Mouse (Mus musculus): ENCODE results near the gene Tcaf3.
A peak's percentile ranks its signal among the peaks of the same experiment; 100 is the strongest.

Gene Tcaf3

DNA sequence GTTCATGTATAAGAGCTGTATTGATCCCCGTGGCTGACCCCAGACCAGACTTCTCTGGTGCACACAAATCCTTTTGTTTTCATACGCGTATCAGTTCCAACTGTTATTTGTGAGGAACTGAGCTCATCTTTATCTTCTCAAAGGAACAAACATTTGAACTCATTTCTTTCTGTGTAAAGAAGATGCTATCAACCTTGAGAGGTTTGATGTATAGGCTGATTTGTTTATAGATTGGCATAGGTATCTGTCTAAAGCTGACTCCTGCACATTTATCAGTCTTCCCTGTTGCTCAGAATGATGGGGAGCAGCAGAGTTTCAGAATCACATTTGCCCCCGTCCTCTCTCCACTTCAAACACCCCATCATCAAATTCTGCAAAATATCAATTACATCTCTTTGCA, at the start of gene Tcaf3:
Gene Tcaf3, minus strand, starts transcription at position 101 of the 400 bp plus-strand sequence.
- DNase-seq (ENCODE audit: low spot score) = no peak

DNA sequence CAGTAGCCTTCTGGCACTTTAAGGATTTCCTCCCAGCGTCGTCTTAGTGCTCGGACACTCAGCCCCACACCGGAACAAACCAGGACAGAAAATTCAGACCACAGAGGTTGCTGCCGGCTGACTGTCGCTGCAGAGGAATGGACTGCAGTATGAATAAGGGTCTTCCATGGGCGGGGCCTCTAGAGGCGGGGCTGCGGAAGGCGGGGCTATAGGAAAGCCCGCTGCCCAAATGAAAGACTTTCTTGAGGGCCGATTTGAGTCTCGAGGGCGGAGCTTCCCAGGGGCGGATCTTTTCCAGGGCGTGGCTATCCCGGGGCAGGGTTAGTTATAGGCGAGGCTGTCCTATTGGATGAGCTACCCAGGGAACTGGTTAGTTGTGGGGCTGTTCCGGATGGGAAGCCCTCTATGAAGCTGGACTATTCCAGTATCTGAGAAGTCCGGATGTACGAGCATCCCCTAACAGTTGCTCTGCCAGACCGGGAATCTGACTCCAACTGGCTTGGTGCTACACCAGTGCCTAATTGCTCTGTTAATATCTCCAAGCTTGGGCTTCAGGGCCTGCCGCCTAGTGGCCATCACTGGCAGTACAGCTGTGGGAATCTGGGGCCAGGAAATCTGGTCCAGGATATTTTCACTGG, 47.5 kb upstream of the Tcaf3 start, which contains the start of gene Tcaf2:
Gene Tcaf2, minus strand, starts transcription at position 343 of the 638 bp plus-strand sequence.
- DNase-seq (ENCODE audit: low spot score) = peak; percentile 92

DNA sequence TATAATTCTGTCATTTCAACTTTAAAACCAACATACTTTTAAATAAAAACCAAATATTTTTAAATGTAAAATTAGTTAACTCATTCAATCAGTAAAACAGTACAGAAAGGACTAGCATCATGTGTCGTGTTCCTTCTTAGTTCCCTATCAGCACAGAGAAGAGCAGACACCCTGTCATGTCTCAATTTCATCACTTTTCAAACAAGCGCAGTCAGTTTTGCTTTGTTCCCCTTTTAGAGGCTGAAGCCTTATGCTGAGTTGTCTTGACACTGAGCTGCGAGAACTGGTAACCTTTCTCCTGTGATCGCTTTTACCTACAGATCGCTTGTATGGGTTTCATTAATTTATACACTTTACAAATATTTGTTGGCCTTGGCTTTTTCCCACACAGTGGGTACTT, 36.9 kb upstream of the Tcaf3 start:
- no peak for DNase-seq (ENCODE audit: low spot score)

DNA sequence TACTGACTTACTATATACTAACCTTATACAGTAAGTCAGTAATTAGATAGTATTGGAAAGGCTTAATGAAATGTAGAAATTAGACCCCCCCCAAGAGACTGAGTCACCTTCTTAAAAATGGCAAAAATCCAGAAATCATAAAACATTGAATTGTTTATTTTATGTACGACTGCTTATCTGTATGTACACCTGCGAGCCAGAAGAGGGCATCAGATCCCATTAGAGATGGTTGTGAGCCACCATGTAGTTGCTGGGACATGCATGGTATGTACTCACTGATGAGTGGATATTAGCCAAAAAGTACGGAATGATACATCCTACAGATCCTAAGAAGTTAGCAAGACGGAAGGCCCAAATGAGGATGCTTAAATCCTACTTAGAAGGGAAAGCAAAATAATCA, 33.9 kb upstream of the Tcaf3 start:
- DNase-seq (ENCODE audit: low spot score) = no peak

DNA sequence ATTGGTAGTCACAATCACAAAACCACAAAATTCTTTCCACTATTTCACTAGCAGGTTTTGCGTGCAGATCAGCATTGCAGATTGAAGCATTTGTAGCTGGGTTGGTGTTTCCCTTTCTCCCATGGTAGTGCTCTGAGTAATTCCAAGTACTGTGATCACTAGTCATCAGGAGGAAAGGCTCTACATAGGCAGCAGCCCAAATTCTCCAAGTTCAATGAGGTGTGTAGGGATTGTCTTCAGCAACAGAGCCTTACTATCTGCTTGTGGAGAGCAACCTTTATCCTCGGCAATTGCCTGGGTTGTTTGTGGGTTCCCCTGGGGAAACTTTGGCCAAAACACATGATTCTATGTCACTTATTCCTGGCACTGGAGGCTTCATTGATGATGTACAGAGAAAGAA, 19.4 kb upstream of the Tcaf3 start:
- DNase-seq (ENCODE audit: low spot score) = no peak

DNA sequence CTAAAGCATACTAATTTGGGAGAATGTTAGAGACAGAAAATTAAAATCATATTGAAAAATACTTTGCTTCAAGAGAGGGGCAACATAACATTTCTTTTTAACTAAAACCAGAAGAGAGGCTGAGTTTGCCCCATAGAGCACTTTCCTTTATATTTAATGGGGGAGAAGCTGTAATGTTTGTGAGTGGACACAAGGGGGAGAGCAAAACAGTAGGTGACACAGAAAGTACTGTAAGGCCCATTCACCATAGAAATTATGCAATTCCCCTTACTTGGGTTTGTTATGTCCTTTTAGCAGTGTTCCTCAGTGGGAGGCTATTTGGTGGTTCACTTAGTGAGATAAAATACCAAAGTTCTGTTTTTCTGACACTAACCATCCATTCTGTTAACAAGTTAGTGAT, 14.7 kb upstream of the Tcaf3 start:
- no peak for DNase-seq (ENCODE audit: low spot score)

DNA sequence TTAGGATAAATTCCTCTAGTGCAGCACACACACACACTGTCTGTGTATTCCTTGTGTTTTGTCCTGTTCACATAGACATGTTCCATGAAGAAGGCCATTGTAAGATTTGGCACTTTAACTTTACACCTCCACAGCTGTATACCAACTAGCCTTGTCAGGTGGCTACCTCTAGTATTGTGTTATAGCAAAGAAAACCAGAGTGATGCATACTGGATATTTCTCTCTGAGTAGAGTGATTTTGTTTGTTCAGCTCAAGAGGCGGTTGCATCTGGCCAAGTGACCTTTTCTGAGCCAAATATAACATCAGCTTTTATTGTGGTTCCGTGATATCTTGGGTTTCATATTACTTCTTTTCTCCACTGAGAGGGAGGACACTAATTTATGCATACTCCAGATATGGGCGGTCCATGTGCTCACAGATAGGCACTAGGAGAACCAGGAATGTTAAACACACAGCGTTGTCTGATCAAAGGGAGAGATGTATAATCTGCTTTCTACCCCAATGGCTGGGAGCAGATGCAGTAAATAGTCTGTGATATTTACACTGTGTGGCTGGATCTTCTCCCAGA, 13.5 kb upstream of the Tcaf3 start:
- no peak for DNase-seq (ENCODE audit: low spot score)

DNA sequence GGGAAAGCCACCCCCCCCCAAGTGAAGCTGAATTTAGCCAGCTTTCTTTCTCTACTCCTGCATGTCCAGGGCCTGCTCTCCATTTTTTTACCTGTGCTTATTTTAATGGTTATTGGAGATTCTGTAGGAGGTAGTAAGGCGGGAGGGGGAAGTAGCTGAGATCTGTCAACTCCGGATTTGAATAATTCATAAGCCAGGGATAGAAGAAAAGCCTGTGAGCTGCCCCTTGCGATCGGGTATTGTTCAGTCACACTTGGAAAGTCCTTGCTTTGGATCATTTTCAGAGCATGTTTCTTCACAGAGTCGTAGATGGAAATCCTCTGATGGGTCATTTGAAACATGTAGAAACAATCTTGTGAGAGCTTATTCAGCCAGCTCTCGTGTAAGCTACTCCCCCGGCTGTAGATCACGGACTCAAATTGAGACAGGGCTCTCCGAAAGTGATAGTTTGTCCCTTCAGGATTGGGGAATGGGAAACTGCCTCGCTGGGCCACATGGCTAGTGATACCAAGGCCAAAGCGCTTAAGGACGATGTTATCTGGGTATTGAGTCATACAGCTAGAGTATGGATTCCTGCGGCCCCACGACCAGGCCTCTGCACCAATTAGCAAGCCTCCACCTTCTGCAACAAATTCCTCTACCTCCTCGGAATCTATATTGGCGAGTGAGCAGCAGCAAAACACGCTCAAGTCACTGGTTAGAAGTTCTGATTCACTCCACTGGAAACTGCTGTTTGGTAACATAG, 4.2 kb downstream of the Tcaf3 start:
- no peak for DNase-seq (ENCODE audit: low spot score)

DNA sequence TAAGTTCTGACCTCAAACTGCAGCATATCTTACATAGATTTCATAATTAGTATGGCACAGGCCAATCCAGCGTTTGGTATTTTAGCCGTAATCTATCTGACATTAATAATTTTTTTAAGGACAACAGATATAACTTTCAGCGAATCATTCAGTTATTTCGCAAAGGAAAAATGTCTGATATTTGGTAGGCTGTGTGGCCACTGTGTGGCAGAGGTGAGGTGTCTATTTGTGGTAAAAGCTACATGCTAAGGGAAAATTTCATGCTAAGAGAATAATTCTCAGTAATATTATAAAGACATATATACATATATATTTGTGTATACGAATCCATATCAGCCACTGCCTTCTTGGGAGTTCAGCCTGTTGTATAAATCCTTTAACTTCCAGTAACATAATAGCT, 10.9 kb downstream of the Tcaf3 start:
- DNase-seq (ENCODE audit: low spot score) = no peak

DNA sequence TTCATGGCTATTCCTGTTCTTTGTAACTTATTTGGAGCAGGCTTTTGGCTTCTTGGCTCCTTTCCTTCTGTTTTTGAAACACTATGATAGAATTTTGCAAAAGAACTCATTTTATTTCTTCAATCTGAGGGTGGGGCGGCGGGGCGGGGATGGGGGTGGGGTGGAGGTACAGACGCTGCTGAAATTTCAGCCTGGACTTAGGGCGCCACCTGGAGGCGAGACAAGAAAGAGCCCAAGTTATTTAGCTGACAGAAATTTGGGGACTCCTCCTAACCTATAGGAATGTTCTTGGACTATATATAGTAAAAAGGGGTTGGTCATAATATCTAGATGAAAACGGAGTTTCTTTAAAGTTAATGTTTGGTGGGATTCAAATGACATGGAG, 14.0 kb downstream of the Tcaf3 start:
- peak; percentile 87 for DNase-seq (ENCODE audit: low spot score)

DNA sequence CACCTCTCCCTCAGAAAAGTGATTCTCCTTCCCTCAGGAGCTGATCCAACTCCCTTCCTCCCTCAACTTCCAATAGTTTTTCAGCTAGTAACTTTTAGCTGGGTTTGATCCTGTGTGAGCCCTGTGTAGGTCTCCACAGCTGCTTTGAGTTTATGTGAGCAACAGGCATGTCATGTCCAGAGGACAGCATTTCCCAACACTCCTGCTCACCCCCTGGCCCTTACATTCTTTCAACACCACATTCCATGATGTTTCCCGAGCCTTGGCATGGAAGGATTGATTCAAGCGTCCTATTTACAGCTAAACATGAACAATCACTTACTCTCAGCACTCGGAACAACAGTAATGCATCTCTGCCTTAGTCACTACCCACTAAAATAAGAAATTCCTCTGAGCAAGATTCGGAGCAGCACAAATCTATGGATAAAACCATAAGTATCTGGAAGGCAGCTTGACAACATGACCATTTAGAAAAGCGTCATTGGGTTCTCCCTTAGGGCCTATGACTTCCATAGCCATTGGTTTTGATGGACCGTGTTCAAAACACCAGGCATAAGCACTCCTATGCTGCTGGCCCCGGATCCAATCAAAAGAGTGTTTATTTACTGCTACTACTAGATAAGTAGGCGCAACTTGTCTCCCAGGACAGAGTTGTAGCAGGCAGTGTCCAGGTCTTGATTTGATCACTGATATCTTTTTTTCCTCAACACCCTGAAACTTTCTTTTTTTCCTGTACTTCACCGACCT, 14.6 kb downstream of the Tcaf3 start:
- no peak for DNase-seq (ENCODE audit: low spot score)

DNA sequence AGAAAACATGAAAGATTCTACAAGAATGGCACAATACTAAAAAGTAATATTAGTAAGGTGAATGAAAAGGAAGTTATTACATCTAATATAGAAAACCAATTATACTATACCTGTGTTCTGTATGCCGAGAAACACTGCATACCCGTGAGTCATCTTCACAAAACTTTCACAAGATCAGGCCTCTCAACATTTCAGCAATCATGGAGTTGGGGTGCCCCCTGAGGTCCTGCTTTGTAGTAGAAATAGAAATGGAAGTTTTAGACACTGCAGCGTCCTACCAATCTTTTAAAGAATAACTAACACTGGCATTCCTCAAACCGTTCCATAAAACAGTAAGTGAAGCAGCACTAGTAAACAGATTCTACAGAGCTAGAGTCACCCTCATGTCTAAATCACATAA, 18.8 kb downstream of the Tcaf3 start:
- DNase-seq (ENCODE audit: low spot score) = no peak

DNA sequence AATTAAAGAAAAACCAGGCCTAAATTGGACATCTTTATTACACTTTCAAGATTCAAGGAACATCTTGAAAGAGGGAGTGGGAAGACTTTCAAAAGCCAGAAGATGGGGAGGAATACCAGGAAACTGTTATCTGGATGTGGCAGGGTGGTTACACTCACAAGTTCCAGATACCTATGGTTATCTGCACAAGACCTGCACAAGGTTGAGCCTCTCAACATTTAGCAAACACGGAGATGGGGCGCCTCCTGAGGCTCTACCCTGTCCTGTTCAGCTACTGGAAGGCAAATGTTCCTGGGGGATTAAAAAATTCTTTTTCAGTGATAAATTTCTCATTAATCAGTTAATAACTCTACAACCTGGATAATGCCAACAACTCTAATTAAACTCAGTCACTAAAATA, 20.1 kb downstream of the Tcaf3 start:
- no peak for DNase-seq (ENCODE audit: low spot score)

DNA sequence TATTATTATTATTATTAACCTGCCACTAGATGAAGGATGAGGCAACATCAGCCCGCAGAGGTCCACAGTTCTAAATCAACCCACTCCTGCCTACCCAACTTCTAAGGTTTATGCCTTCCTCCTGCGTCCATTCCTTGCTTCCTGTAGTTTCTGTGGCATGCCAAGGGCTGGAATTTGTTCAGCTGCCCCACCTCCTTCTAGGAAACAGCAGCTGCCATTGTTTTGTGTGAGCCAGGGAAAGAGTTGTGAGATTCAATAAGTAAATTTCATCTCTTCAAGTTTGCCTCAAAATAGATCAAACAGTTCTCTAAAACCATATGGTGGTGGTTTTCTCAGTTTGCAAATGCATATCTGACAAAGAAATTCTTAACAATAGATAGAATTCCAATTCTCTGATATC, 29.3 kb downstream of the Tcaf3 start:
- no peak for DNase-seq (ENCODE audit: low spot score)

DNA sequence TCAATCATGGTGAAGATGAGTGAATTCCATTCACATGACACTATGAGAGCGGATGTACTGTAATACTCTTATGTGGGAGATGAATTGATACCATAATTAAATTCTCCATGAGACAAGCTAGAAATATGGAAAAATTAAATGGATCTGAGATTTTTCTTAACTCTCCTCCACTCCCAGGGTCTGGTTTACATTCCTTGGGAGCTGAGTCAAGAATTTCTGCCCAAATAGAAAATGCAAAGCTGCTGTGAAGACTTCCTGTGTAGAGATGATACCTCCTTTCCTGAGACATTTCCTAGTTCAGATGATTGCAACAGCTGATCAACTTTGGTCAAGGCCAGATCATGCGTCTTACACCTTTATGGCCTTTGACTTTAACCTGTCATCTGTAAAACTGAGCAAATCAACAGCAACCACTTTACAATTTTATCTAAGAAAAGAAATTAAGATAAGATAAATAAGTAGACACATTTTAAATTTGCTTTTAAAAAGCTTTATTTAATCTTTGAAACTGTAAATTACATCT, 31.4 kb downstream of the Tcaf3 start:
- no peak for DNase-seq (ENCODE audit: low spot score)

DNA sequence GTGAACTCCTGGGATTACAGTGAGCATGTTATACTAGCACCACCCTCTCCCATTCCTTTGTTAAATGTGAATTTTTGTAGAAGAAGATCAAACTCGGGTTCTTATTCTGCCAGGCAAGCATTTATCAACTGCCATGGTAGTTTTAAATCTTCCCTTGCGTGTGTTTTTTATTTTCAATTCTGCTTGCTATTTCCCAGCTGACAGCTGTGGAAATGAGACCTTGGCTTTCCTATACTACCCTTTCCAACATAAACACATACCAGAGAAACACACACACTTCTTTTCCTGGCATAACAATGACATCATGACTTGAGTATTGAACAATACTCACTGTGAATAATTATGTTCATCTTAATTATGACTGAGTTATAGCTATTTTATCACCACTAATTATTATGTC, 35.2 kb downstream of the Tcaf3 start:
- no peak for DNase-seq (ENCODE audit: low spot score)

DNA sequence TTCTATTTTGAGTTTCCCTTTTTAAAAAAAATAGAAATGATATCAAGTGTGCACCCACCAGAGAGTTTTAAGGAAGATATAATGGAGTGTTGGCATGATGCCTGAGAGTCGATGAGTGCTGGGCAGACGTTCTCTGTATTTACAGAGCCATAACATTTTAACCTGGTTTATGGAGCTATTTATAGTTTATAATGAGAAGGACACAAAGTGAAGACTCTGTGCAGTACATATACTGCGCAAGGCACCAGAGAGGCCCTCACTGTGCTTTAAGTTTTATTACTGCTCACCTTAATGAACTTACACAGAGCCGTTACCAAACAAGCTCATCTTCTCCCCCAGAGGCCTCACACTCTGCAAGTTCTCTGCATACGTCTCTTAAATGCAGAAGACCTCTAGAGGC, 36.6 kb downstream of the Tcaf3 start:
- no peak for DNase-seq (ENCODE audit: low spot score)

DNA sequence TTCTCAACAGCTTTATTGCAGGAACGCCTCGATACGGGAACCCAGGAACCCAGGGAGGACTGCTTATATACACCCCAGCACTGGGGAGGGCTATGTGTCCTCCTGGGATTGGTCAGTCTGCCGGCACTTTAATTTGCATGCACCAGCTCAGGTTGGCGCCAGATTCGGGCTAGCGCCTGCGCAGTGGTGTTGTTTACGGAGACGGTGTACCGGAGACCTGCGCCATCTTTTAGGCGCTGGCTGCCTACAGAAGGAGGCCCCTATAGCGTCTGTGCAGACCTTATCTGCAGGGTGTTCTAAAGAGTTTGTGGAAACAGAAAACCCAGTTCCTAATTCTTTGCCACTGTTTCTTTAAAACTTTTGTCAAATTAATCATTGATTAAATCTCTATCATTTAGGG, 38.9 kb downstream of the Tcaf3 start:
- no peak for DNase-seq (ENCODE audit: low spot score)

DNA sequence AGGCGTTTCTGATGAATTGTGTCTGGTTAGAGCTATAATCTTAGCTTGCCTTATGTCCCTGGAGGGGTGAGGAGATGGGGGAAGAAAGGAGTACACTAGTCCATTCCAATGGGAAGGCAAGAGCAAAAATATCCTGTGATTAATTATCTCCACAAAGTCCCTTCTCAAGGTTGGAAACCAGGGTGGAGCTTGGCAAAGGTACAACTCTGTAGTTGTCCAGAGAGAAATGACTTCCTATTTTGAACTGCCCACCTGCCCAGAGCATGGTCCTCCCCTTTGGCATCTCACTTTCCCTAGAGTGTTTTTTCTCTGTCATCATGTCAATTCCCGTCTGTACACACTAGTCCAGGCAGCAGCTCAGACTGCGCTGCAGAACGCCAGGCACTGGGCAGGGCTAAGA, 50.0 kb downstream of the Tcaf3 start, which contains the start of gene Olfr455:
Gene Olfr455, minus strand, starts transcription at position 127 of the 400 bp plus-strand sequence.
- no peak for DNase-seq (ENCODE audit: low spot score)

DNA sequence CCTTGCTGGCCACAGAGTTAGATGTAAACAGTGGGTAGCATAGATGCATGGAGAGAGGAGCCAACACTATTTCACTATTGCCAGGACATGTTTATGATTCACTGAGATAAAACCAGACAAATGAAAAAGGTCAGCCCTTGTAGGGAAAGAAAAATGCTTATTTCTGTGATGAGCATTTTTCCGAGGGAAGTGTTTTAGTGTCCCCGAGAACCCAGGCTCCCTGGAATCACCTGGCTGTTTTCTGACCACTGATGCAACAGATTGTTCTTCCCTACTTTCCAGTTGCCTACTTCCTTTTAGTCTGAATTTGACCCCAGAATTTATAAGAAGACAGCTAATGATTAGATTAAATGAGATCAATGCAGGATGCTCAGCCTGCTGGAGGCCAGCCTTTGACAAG, 51.3 kb downstream of the Tcaf3 start:
- no peak for DNase-seq (ENCODE audit: low spot score)

DNA sequence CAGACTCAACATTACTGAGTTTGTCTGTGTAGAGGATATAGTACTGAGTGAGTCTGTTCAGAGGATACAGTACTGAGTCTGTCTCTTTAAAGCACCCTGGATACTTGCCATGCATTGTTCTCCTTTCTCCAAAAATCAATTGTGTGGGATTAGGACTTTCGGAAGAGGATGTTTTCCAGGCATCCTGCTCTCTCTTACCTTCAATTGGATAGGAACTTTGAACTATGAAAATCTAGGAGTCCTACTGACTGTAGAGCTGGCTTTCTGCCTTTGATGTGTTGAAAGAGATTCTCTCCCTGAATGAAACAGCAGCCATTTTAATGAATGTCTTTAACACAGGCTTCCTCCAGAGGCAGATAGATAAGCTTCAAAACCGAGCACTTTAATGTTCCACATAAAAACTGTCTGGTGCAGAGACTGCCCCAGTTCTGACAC, 52.0 kb downstream of the Tcaf3 start:
- no peak for DNase-seq (ENCODE audit: low spot score)

DNA sequence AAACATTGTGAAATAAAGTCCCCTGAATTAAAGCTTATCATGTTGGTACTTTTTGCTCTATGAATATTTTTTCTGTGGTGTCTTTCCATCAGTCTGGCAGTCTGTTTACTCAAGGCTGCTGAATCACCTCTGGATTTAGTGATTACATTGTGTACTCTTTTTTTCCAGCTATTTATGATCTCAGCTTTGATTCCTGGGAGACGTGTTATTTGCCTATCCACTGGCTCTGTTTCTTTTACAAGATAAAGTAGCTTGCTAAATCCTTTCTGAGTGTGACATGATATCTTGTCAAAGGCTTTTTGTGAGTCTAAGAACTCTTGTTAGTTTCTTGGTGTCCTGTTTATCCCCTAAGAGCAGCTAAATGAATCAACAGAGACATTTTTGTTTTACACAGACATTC, 52.6 kb downstream of the Tcaf3 start:
- DNase-seq (ENCODE audit: low spot score) = no peak
